Mouse (Mus musculus): Measurements from ENCODE around the gene Abcg8.

DNA sequence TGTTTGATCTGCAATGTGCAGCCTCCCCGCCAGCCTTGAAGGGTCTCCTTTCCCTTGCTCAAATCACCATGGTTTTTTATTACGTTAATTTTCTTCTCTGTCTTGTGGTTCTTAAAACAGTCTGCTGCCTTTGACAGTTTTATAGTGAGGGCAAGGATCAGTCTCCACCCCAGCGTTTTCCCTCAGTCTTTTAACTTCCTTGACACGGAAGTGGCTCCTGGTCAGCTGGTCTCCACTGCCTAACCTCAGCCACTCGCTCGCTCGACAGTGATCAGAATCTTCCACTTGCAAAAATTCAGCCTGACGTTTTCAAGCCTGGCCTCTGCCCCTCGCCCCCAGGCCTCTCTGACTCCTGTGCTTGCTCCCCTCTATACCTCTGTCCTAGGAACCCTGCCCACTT is 10.4 kb upstream of the Abcg8 start:
- TF ChIP-seq CTCF (IDR thresholded peaks at IDR 0.05; ENCODE audit: insufficient read depth, low read length) (no peak), POLR2A (IDR thresholded peaks at IDR 0.05; ENCODE audit: borderline replicate concordance, extremely low read depth, low read depth, low read length) (no peak)
